Mouse (Mus musculus) G1E (cell line): ENCODE measurements around the gene Iars2. TPM values are rescaled to one million over a fixed set of nuclear protein-coding genes. Genes with fewer than 3 reads are reported as not detected.

Experiments used
- ATAC-seq: 2 replicates; pipeline ENCODE4 v1.8.0; 2016; ENCODE audit warnings: mild to moderate bottlenecking; ENCODE audit not compliant: insufficient number of reproducible peaks, poor library complexity, low FRiP score, severe bottlenecking; ENCODE audit errors: extremely low read depth
- DNase-seq: peaks from one replicate; pipeline ENCODE4 v3.0.0; 2012; ENCODE audit warnings: low spot score
- H3K27me3 ChIP-seq: 2 replicates; pipeline ENCODE4 v1.6.1; 2012; ENCODE audit warnings: mild to moderate bottlenecking, low read length, inconsistent platforms; ENCODE audit not compliant: insufficient read depth
- H3K36me3 ChIP-seq: replicated peaks from 2 replicates; pipeline ENCODE3; 2012; ENCODE audit warnings: mild to moderate bottlenecking, inconsistent platforms
- H3K4me1 ChIP-seq: 2 replicates; pipeline ENCODE4 v1.6.1; 2012; ENCODE audit warnings: low read depth, low read length, inconsistent platforms, mixed read lengths; ENCODE audit not compliant: insufficient read depth
- H3K4me3 ChIP-seq: 2 replicates; pipeline ENCODE4 v1.5.1; 2012; ENCODE audit warnings: low read depth, mild to moderate bottlenecking, inconsistent platforms, low read length, moderate library complexity, mixed read lengths
- H3K9me3 ChIP-seq: replicated peaks from 2 replicates; pipeline ENCODE4 v1.6.1; 2012; ENCODE audit warnings: inconsistent platforms
- CTCF ChIP-seq: IDR thresholded peaks from 2 replicates; pipeline ENCODE4 v1.5.1; 2012; ENCODE audit warnings: low read depth, low read length, inconsistent platforms, mixed read lengths
- GATA1 ChIP-seq: IDR thresholded peaks from 2 replicates; pipeline ENCODE4 v1.6.1; 2012; ENCODE audit warnings: borderline replicate concordance, low read length, inconsistent platforms, mixed read lengths
- GATA2 ChIP-seq: IDR thresholded peaks from 2 replicates; pipeline ENCODE4 v1.6.1; 2012; ENCODE audit warnings: low read depth, low read length, inconsistent platforms, borderline replicate concordance
- POLR2AphosphoS5 ChIP-seq: IDR thresholded peaks from 2 replicates; pipeline ENCODE4 v1.6.1; 2012; ENCODE audit warnings: low read depth, low read length, inconsistent platforms; ENCODE audit not compliant: insufficient replicate concordance
- TAL1 ChIP-seq: conservative IDR thresholded peaks from 2 replicates; pipeline ENCODE4 v1.6.1; 2012; ENCODE audit warnings: low read depth, low read length, inconsistent platforms, mixed read lengths
- polyA plus RNA-seq: library from polyadenylated mRNA; stranded (reverse); fragments of >175 nt; gene quantifications from 2 replicates; pipeline ENCODE4 v1.2.3, GENCODE M21; 2012
- total RNA-seq, 2 experiments: library from RNA; stranded (forward) in 1 of 2; stranded (reverse) in 1 of 2; fragments of 200-1000 nt in 1 of 2; fragments of >200 nt in 1 of 2; fragmentation: Nextera tagmentation in 1 of 2; gene quantifications; 2 replicates each; pipeline ENCODE4 v1.2.3; 2014 to 2017

The Iars2 gene
- total and polyA plus RNA-seq, 3 experiments: 8.5 to 54.6 (median 45.3) TPM

GRCm38 (mm10) chr1:185352151-185352550 is 23.0 kb upstream of the Iars2 start:
- no peaks in the 10 kb centered on the region for H3K9me3 ChIP-seq
- ATAC-seq (no peak), DNase-seq (no peak)
- H3K27me3 ChIP-seq: no peaks in the 10 kb centered on the region
- TF ChIP-seq GATA2 (no peak), POLR2AphosphoS5 (no peak), CTCF (no peak), TAL1 (no peak), GATA1 (no peak)
- H3K4me3 ChIP-seq: no peak overlapping the region
- peaks cover 64% of the 10 kb centered on the region for H3K36me3 ChIP-seq
- no peaks in the 10 kb centered on the region for H3K4me1 ChIP-seq

- ATAC-seq (no peak), DNase-seq (no peak)
- Histone ChIP-seq H3K27me3 (no peaks in the 10 kb centered on the region), H3K4me3 (no peak overlapping the region), H3K36me3 (peaks cover 67% of the 10 kb centered on the region), H3K9me3 (no peaks in the 10 kb centered on the region), H3K4me1 (no peaks in the 10 kb centered on the region)
- TF ChIP-seq GATA1 (no peak), GATA2 (no peak), CTCF (no peak), POLR2AphosphoS5 (no peak), TAL1 (no peak)
Measured at GRCm38 (mm10) chr1:185350611-185351010, 21.4 kb upstream of the Iars2 start.

DNA sequence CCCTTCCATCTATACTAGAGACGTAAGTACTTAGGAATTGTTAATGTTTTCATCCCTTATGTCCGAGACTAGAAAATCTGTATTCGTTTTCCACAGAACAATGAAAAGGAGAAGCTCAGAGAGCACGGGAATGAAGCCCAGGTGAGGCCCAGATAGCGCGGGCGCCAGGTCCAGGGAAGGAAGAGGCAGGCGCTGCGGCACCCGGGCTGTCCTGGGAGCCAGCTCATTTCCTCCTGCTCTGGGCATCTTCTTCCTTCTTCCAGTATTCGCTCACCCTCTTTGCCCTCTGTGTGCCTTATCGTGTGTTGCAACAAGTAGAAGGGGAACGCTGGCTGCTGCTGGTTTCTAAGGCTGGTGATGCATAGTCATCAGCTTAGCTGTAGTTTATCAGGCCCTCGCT is 20.5 kb upstream of the Iars2 start:
- Histone ChIP-seq H3K9me3 (no peaks in the 10 kb centered on the region), H3K27me3 (no peaks in the 10 kb centered on the region), H3K4me1 (no peaks in the 10 kb centered on the region), H3K36me3 (peaks cover 72% of the 10 kb centered on the region), H3K4me3 (no peak overlapping the region)
- DNase-seq (no peak), ATAC-seq (no peak)
- TF ChIP-seq CTCF: no peak
- TF ChIP-seq GATA2: no peak
- no peak for TF ChIP-seq POLR2AphosphoS5

DNA sequence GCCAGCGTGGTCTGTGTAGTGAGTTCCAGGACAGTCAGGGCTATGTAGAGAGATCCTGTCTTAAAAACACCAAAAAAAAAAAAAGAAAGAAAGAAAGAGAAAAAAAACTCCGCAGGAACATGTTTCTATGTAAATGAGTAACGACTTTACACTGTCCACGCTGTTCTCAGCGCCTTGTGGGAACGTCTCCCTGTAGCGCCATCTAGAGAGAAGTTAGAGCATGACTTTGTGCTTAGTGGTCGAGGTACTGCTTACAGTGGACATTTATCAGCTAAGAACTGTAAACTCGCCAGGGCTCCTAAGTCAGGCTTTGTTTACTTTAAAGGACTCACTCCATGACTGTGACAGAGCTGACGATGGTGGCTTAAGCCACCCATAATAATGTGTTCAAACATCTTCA is 17.0 kb upstream of the Iars2 start:
- DNase-seq (no peak), ATAC-seq (no peak)
- peaks cover 77% of the 10 kb centered on the region for H3K36me3 ChIP-seq

GRCm38 (mm10) chr1:185343422-185343821 is 14.2 kb upstream of the Iars2 start:
- TF ChIP-seq POLR2AphosphoS5: no peak
- no peak for TF ChIP-seq TAL1
- no peak for TF ChIP-seq CTCF
- no peak for TF ChIP-seq GATA2
- no peak for TF ChIP-seq GATA1
- ATAC-seq (no peak), DNase-seq (no peak)
- Histone ChIP-seq H3K36me3 (peaks cover 68% of the 10 kb centered on the region), H3K27me3 (no peaks in the 10 kb centered on the region), H3K9me3 (no peaks in the 10 kb centered on the region), H3K4me1 (no peaks in the 10 kb centered on the region), H3K4me3 (no peak overlapping the region)

More for the DNA sequence above, 17.0 kb upstream of the Iars2 start:
- H3K27me3 ChIP-seq: no peaks in the 10 kb centered on the region
- no peaks in the 10 kb centered on the region for H3K9me3 ChIP-seq
- H3K4me1 ChIP-seq: no peaks in the 10 kb centered on the region
- H3K4me3 ChIP-seq: no peak overlapping the region
- TF ChIP-seq TAL1 (no peak), GATA1 (no peak), CTCF (no peak), POLR2AphosphoS5 (no peak), GATA2 (no peak)

DNA sequence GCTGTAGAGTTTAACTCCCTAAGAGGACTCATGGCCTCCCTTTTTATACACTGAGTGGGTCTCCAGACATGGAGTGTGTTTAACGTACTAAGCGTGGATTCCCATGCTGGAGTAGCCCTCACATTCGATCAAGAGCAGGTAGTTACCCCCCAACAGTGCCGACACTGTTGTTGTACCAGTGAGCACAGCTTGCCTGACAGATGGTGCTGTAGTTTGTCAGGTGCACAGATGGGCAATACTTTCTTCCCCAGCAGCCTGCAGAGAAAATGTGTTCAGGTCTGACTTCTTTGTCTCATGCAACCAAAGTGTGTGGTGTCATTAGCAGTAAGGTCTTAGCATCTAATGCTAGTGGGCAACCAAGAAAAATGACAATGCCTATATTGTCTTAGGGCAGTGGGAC is 13.2 kb upstream of the Iars2 start:
- ATAC-seq: no peak
- no peaks in the 10 kb centered on the region for H3K4me1 ChIP-seq
- H3K36me3 ChIP-seq: peaks cover 62% of the 10 kb centered on the region
- DNase-seq: no peak
- H3K4me3 ChIP-seq: no peak overlapping the region
- TF ChIP-seq TAL1: no peak
- no peak for TF ChIP-seq CTCF
- no peak for TF ChIP-seq GATA2
- no peak for TF ChIP-seq POLR2AphosphoS5
- no peak for TF ChIP-seq GATA1
- H3K27me3 ChIP-seq: no peaks in the 10 kb centered on the region
- no peaks in the 10 kb centered on the region for H3K9me3 ChIP-seq

DNA sequence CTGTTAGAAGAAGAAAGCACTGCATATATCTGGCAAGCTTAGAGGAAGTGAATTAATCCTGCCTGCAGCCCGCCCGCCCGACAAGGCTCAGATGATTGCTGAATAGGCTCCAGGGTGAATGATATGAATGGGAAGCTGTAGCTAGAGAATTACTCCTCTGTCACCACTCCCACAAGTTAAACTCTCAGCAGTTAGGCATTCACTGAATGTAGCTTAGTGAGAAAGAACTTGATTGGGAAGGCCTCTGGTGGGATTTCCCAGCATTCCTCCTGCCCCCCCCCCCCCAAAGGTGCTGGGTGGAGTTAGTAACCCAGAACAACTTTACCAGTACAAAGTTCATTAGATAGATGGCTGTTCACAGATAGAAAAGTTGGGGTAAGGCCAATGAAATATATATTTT is 7.3 kb upstream of the Iars2 start:
- peaks cover 28% of the 10 kb centered on the region for H3K36me3 ChIP-seq
- H3K9me3 ChIP-seq: no peaks in the 10 kb centered on the region
- no peak for TF ChIP-seq POLR2AphosphoS5
- no peak for TF ChIP-seq GATA1
- no peak for TF ChIP-seq GATA2
- TF ChIP-seq CTCF: no peak
- TF ChIP-seq TAL1: no peak
- no peaks in the 10 kb centered on the region for H3K27me3 ChIP-seq
- peaks cover 30% of the 10 kb centered on the region for H3K4me1 ChIP-seq
- no peak overlapping the region for H3K4me3 ChIP-seq
- DNase-seq: no peak
- ATAC-seq: no peak
